Mouse (Mus musculus) lung, embryonic 15.5 days (tissue): Measurements from ENCODE around the gene Pdk2. TPM values are rescaled to one million over a fixed set of nuclear protein-coding genes. Genes with fewer than 3 reads are reported as not detected.

Experiments
- ATAC-seq: fragments of 200-750 bp; cut with Nextera tagmentation; 2 replicates; pipeline ENCODE4 v1.8.0; 2017; ENCODE audit warnings: moderate number of reproducible peaks, borderline replicate concordance; ENCODE audit not compliant: low FRiP score, low TSS enrichment; ENCODE audit errors: extremely low read depth
- H3K27ac ChIP-seq: fragments of 300-500 bp; sonication (generic); 2 replicates; pipeline ENCODE4 v1.5.1; 2015; ENCODE audit warnings: moderate library complexity, mild to moderate bottlenecking, inconsistent platforms
- H3K27me3 ChIP-seq: fragments of 300-500 bp; sonication (generic); 2 replicates; pipeline ENCODE4 v1.6.1; 2015; ENCODE audit warnings: inconsistent platforms
- H3K36me3 ChIP-seq: fragments of 300-500 bp; sonication (generic); 2 replicates; pipeline ENCODE4 v1.6.1; 2015; ENCODE audit warnings: inconsistent platforms
- H3K4me1 ChIP-seq: fragments of 300-500 bp; sonication (generic); 2 replicates; pipeline ENCODE4 v1.6.1; 2015; ENCODE audit warnings: inconsistent platforms
- H3K4me2 ChIP-seq: fragments of 300-500 bp; sonication (generic); 2 replicates; pipeline ENCODE4 v1.6.1; 2015; ENCODE audit warnings: inconsistent platforms, mild to moderate bottlenecking, moderate library complexity
- H3K4me3 ChIP-seq: fragments of 300-500 bp; sonication (generic); 2 replicates; pipeline ENCODE4 v1.5.1; 2015; ENCODE audit warnings: mild to moderate bottlenecking, inconsistent platforms
- H3K9ac ChIP-seq: fragments of 300-500 bp; sonication (generic); 2 replicates; pipeline ENCODE4 v1.6.1; 2015; ENCODE audit warnings: inconsistent platforms
- H3K9me3 ChIP-seq: fragments of 300-500 bp; sonication (generic); 2 replicates; pipeline ENCODE4 v1.6.1; 2016; ENCODE audit warnings: inconsistent platforms
- WGBS: fragments of 180-500 bp; shearing (Covaris S2); methylation state at CpG from one replicate; pipeline ENCODE4 v1.1.7; 2015; 5-methylcytosine and 5-hydroxymethylcytosine counted together
- polyA plus RNA-seq: library from polyadenylated mRNA; unstranded; fragments of >200 nt; fragmentation: Nextera tagmentation; extraction: Ambion mirVana; gene quantifications from 2 replicates; pipeline ENCODE4 v1.2.1, GENCODE M21; 2015

The Pdk2 gene
- polyA plus RNA-seq: 27.8 and 30.9 TPM in 2 replicates

DNA sequence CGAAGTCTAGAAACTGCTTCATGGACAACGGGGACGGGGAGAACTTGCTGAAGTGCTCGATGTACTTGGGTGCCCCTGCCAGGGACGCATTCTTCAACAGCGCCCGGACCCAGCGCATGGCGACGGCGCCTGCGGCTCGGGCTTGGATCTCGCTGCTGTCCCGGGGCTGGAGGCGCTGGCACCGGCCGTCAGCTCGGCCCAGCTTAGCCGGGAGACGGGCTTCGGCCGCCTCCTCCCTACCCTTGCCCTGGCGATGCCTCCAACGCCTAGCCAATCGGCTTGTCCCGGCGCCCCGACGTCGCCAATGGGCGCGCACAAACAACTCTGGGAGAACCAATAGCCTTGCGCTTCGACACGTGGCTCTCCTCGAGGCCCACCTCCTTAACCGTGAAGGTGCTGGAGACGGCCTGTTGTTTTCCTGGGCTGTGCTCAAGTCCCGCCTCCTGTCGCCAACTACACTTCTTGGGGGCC, at the start of gene Pdk2:
Gene Pdk2, minus strand, starts transcription at position 216 of the 471 bp plus-strand sequence.
- H3K4me1 ChIP-seq: peaks cover 19% of the 10 kb centered on the region
- peak; percentile 97 for ATAC-seq
- peaks cover 11% of the 10 kb centered on the region for H3K36me3 ChIP-seq
- WGBS: under 1% methylated on average over 41 of the region's 41 CpGs
- peak within 1 kb of the TSS; percentile 73 for H3K4me3 ChIP-seq
- peak within 1 kb of the TSS; percentile 85 for H3K4me2 ChIP-seq
- peak within 1 kb of the TSS; percentile 76 for H3K27ac ChIP-seq
- no peaks in the 10 kb centered on the region for H3K9me3 ChIP-seq
- peak within 1 kb of the TSS; percentile 72 for H3K9ac ChIP-seq
- no peaks in the 10 kb centered on the region for H3K27me3 ChIP-seq

DNA sequence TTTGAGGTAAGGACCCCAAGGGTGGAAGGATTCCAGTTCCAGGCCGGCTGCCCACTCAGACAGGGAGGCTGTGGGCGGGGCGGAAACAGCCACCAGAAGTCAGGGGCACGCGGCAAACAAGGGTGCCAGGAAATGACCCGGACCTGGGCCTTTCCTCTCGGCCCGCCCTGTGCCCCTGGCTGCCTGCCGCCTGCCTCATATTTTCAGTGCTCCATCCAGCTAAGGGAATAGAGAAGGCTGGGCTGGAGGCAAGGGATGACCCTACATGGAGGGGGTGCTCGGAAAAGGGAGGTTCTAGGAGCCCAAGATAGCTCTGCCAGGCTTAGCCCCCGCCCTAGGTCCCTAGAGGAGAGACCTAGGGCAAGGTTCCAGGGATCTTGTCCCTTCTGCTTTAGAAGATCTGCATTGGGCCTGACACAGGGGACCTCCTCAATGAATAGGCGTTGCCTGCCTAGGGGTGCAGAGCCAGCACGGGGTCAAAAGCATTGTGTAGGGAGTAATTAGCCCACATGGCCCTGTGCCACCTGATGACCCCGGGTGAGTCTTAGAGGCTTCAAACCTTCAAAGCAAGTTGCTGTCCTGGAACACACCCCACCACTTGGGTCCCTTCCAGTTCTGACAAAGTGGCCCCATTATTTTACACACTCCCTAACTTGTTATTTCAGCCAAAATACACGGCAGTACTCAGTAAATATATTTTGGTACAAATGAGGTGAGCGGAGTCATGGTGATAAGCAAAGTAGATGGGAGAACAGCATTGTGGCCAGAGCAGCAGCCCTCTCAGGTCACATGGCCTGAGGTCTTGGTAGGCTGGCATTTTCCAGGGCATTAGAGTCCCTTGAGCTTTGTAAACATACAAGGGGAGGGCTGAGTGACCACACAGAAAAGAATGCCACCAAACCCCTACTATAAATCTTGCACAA, 48.0 kb upstream of the Pdk2 start:
- Histone ChIP-seq H3K27ac (peak overlapping the region; percentile 43), H3K4me2 (no peak overlapping the region), H3K36me3 (no peaks in the 10 kb centered on the region), H3K27me3 (no peaks in the 10 kb centered on the region), H3K9ac (no peak overlapping the region), H3K4me1 (peaks cover 40% of the 10 kb centered on the region), H3K4me3 (no peak overlapping the region), H3K9me3 (no peaks in the 10 kb centered on the region)
- 0 out of 2 replicates have a peak, but pooled peaks have one; percentile 43 for ATAC-seq
- WGBS: 54% methylated on average over 16 of the region's 16 CpGs

DNA sequence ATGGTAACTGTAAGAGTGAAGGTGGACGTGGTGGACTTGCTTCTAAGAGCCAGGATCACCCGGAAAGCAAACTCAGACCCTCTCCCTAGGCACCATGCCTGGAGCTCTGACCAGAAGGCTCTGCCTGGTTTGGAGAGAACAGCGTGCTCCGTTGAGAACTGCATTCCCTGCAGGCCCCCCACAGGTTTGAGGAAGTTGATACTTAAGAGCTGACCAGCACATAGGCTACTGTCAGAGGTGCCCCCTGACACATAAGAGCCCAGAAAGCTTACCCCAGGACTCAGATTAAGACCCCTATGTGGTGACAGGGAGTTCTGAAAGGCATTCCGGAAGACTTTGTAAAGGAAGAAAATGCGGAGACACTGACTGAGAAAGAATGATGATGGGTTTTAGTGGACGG, 47.1 kb upstream of the Pdk2 start:
- no peaks in the 10 kb centered on the region for H3K27me3 ChIP-seq
- WGBS: 47% methylated on average over 7 of the region's 7 CpGs
- H3K9ac ChIP-seq: no peak overlapping the region
- H3K4me2 ChIP-seq: no peak overlapping the region
- no peaks in the 10 kb centered on the region for H3K9me3 ChIP-seq
- H3K4me3 ChIP-seq: no peak overlapping the region
- peaks cover 41% of the 10 kb centered on the region for H3K4me1 ChIP-seq
- ATAC-seq: no peak
- no peaks in the 10 kb centered on the region for H3K36me3 ChIP-seq
- H3K27ac ChIP-seq: peak overlapping the region; percentile 43

DNA sequence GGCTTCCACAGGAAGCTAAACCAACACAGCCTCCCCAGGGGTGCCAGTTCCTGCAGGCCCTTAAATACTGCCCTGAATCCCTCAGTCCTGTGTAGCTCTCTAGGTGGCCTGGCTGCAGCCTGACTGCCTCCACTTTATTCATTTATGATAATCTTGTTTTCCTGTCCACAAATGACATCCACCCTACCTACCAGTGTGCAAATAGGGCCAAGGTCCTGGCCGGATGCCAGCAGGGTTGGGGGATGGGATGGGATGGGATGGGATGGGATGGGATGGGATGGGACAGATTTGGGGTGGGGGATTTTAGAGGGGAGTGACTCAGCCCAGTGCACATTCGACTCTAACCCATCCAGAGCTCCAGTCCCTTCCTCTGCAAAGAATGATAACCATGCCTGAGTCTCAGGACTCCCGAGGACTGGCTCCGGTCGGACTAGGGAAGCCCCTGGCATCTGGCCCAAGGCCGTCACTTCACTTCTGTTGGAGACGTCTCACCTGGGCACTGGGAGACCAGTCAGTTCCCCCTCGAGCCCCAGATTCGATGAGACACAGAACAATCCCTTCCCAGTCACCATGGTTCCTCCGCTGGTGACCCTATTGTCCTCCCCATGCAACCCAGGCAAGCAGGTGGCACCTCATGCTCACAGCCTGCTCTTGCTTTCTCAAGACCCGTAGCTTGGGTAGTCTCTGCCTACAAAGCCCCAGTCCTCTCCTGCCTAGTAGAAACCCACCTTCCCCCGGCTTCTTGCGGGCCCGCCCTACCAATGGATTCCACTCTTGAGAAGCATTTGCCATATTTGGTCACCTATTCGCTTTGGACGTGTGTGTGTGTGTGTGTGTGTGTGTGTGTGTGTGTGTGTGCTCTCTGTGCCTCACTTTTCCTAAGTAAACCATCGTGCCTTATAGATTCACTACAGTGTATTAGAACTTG, 46.4 kb upstream of the Pdk2 start:
- Histone ChIP-seq H3K4me1 (peaks cover 41% of the 10 kb centered on the region), H3K4me3 (no peak overlapping the region), H3K36me3 (no peaks in the 10 kb centered on the region), H3K9ac (no peak overlapping the region), H3K27ac (peak overlapping the region; percentile 43), H3K9me3 (no peaks in the 10 kb centered on the region), H3K4me2 (no peak overlapping the region), H3K27me3 (no peaks in the 10 kb centered on the region)
- ATAC-seq: no peak
- WGBS: 40% methylated on average over 17 of the region's 17 CpGs

DNA sequence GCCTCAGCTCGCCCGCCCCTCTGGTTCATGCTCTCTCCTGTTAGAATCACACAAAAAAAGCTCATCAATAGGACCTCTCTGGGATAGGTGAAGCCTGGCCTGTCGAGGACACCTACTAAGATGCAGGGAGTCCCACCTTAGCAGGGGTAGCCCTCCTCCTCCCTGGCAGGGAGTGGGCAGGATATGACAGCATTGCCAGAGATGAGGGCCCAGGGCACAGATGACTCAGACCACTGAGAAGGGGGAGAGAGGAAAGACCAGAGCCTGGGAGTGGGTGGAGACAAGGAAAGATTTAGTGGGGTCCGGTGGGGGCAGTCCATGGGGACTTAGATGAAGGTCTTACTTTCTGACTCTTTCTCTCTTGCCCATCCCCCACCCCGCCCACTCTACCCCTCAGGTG, 45.1 kb upstream of the Pdk2 start:
- Histone ChIP-seq H3K27me3 (no peaks in the 10 kb centered on the region), H3K27ac (0 out of 2 replicates have a peak overlapping the region, but pooled peaks have one; percentile 29), H3K9me3 (no peaks in the 10 kb centered on the region), H3K4me3 (no peak overlapping the region), H3K9ac (no peak overlapping the region), H3K4me2 (no peak overlapping the region), H3K36me3 (no peaks in the 10 kb centered on the region), H3K4me1 (peaks cover 41% of the 10 kb centered on the region)
- ATAC-seq: no peak
- WGBS: 45% methylated on average over 5 of the region's 5 CpGs

DNA sequence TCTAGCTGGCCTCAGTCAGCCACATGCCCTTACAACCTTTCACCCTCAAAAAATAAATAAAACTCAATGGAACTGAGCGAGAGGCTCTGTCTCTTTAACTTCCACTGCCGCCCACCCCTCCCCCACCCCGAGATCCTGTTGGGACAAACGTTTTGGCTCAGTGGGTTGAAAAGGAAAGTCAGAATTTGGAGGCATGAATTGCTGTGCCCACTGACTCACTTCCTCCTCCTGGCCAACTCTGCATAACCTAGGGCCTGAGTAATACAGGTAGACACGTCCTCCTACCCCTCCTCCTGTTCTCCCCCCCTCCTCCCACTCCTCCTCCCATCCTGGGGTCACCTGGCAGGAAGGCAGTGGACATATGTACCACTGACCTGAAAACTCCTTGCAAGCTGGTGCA, 44.6 kb upstream of the Pdk2 start:
- no peak for ATAC-seq
- Histone ChIP-seq H3K4me3 (no peak overlapping the region), H3K27ac (0 out of 2 replicates have a peak overlapping the region, but pooled peaks have one; percentile 29), H3K4me1 (peaks cover 45% of the 10 kb centered on the region), H3K36me3 (no peaks in the 10 kb centered on the region), H3K27me3 (no peaks in the 10 kb centered on the region), H3K9me3 (no peaks in the 10 kb centered on the region), H3K9ac (no peak overlapping the region), H3K4me2 (no peak overlapping the region)
- 10% methylated on average over 5 of the region's 5 CpGs for WGBS

DNA sequence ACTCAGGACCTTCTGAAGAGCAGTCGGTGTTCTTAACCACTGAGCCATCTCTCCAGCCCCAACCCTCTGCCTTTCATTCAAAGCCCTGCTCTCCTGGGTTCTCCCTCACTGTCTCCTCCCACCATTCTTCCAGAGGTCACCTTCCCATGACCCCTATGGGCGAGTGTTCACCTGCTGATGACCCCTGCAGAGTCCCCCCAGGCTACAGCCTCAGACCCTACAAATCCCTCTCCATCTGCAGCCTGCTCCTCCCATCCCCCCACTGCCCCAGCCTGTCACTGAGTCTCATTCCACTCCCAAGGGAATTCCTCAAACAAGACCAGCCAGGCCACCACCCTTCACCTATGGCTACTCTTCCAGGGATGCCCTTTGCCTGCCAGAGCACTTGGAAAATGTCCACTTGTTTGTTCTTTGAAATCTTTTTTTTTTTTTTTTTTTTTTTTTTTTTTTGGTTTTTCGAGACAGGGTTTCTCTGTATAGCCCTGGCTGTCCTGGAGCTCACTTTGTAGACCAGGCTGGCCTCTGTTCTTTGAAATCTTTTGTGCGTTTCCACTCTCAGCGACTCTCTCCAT, 43.7 kb upstream of the Pdk2 start:
- Histone ChIP-seq H3K9ac (no peak overlapping the region), H3K27me3 (no peaks in the 10 kb centered on the region), H3K4me2 (no peak overlapping the region), H3K4me1 (peaks cover 53% of the 10 kb centered on the region), H3K9me3 (no peaks in the 10 kb centered on the region), H3K4me3 (no peak overlapping the region), H3K27ac (no peak overlapping the region), H3K36me3 (no peaks in the 10 kb centered on the region)
- 38% methylated on average over 5 of the region's 5 CpGs for WGBS
- no peak for ATAC-seq

DNA sequence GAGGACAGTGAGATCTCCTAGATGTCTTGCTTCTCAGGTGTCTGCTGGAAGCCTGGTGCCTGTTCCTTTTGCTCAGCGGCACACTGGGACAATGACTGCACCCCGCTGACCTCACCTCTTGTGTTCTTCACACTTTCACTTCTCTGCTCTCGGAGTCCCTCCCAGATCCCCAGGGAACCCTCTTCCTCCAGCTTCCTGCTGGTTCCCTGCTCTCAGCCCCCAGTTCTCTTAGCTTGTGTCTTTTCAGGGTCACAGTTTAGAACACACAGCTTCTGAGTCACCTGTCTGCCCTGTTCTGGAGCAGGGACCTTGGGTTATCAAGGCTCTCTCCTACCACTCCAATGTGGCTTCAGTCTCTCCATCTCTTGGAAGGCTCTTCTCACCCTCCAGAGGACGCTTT, 43.0 kb upstream of the Pdk2 start:
- no peaks in the 10 kb centered on the region for H3K27me3 ChIP-seq
- no peak for ATAC-seq
- WGBS: 37% methylated on average over 4 of the region's 4 CpGs
- H3K4me2 ChIP-seq: no peak overlapping the region
- H3K36me3 ChIP-seq: no peaks in the 10 kb centered on the region
- no peak overlapping the region for H3K4me3 ChIP-seq
- no peak overlapping the region for H3K9ac ChIP-seq
- peaks cover 56% of the 10 kb centered on the region for H3K4me1 ChIP-seq
- H3K9me3 ChIP-seq: no peaks in the 10 kb centered on the region
- H3K27ac ChIP-seq: no peak overlapping the region

DNA sequence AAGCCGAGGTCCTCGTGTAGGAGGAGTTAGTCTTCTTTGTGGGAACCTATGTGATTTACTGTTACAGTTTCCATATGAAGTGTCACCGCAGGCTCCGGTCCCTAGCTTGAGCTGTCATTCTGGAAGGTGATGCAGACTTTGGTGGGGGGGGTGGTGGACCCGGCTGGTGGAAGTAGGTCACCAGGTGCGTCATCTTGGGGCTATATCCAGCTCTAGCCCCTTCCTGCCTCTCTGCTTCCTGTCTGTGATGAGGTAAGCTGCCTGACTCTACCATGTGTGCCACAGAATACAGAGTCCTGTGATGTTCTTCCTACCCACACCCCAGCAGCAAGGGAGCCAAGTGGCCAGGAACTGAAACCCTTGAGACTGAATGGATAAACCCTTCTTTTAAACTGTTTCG, 41.7 kb upstream of the Pdk2 start:
- H3K4me2 ChIP-seq: no peak overlapping the region
- H3K27ac ChIP-seq: no peak overlapping the region
- peaks cover 3% of the 10 kb centered on the region; the same call in 1 of the 2 replicates for H3K27me3 ChIP-seq
- H3K4me1 ChIP-seq: peaks cover 57% of the 10 kb centered on the region
- H3K9ac ChIP-seq: no peak overlapping the region
- no peaks in the 10 kb centered on the region for H3K36me3 ChIP-seq
- no peak overlapping the region for H3K4me3 ChIP-seq
- no peak for ATAC-seq
- H3K9me3 ChIP-seq: no peaks in the 10 kb centered on the region
- 87% methylated on average over 7 of the region's 7 CpGs for WGBS

DNA sequence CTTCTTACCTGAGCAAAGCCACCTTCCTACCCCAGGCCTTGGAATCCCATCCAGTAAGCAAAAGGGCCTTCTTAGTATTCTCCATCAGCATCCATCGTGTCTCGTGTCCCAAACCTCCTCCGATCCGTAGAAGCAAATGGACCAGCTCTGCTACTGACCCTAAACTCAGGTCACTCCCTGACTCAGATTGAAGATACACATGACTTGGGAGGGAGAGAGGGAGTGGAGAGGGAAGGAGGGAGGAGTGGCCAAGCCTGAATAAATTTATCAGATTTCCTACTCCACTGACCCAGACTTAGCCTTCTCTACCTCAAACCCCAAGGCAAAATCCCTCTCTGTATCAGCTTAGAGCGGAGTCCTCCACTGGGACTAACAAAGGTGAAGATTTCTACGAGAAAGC, 39.6 kb upstream of the Pdk2 start:
- Histone ChIP-seq H3K4me3 (no peak overlapping the region), H3K4me1 (peaks cover 60% of the 10 kb centered on the region), H3K9ac (no peak overlapping the region), H3K27me3 (peaks cover 18% of the 10 kb centered on the region), H3K27ac (peak overlapping the region; percentile 71; the same call in 1 of the 2 replicates), H3K9me3 (no peaks in the 10 kb centered on the region), H3K4me2 (no peak overlapping the region), H3K36me3 (no peaks in the 10 kb centered on the region)
- ATAC-seq: no peak
- 76% methylated on average over 6 of the region's 6 CpGs for WGBS

DNA sequence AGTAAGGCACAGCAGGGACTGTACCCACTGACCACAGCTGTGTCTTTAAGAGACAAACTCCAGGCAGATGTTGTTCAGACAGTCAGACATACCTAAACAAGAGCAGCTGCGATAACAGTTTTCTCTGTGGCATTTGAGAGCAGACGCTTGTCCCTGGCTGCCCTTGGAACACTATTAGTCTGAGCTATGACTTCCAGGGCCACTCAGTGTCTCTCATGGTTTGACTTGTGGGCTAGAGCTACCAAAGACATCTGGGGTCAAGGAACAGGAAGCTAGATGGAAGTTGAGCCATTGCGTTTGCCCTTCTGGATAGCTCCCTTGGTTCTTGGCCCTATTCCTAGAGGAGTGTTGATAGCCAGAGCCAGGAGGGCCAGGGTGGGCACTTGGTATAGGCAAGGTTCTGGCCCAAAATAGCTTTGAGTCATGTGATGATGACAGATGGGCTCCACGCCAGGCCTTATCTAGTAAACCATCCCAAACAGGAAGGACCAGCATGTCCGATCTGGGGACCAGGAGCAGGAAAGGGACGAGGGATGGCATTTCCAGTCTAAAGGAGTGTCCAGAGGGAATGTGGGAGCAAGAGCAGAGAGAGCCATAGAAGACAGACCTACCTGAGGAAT, 38.2 kb upstream of the Pdk2 start:
- peaks cover 30% of the 10 kb centered on the region for H3K27me3 ChIP-seq
- H3K9ac ChIP-seq: no peak overlapping the region
- ATAC-seq: no peak
- H3K4me2 ChIP-seq: no peak overlapping the region
- no peaks in the 10 kb centered on the region for H3K9me3 ChIP-seq
- peaks cover 68% of the 10 kb centered on the region for H3K4me1 ChIP-seq
- no peak overlapping the region for H3K4me3 ChIP-seq
- peak overlapping the region; percentile 71 for H3K27ac ChIP-seq
- H3K36me3 ChIP-seq: no peaks in the 10 kb centered on the region
- WGBS: 34% methylated on average over 6 of the region's 6 CpGs
